Mouse (Mus musculus) heart, embryonic 15.5 days (tissue): Measurements from ENCODE around the gene Pycr1. TPM values are rescaled to one million over a fixed set of nuclear protein-coding genes. Genes with fewer than 3 reads are reported as not detected.
"Not testable (repeated sequence)": the region's sequence is repeated elsewhere in the genome, so short reads cannot be mapped to it uniquely, and the experiment has no call there.

Experiments
- ATAC-seq: fragments of 200-750 bp; cut with Nextera tagmentation; replicated peaks from 2 replicates; pipeline ENCODE4 v1.8.0; 2017; ENCODE audit warnings: low read depth, moderate TSS enrichment; ENCODE audit not compliant: insufficient number of reproducible peaks, insufficient read depth, low FRiP score
- H3K27ac ChIP-seq: fragments of 300-500 bp; sonication (generic); 2 replicates; pipeline ENCODE4 v1.5.1; 2015; ENCODE audit warnings: mild to moderate bottlenecking, inconsistent platforms
- H3K27me3 ChIP-seq: fragments of 300-500 bp; sonication (generic); 2 replicates; pipeline ENCODE4 v1.6.1; 2015; ENCODE audit warnings: inconsistent platforms
- H3K36me3 ChIP-seq: fragments of 300-500 bp; sonication (generic); 2 replicates; pipeline ENCODE4 v1.6.1; 2015; ENCODE audit warnings: mild to moderate bottlenecking, inconsistent platforms
- H3K4me1 ChIP-seq: fragments of 300-500 bp; sonication (generic); replicated peaks from 2 replicates; pipeline ENCODE4 v1.6.1; 2015; ENCODE audit warnings: inconsistent platforms
- H3K4me2 ChIP-seq: fragments of 300-500 bp; sonication (generic); 2 replicates; pipeline ENCODE4 v1.6.1; 2015; ENCODE audit warnings: inconsistent platforms, mild to moderate bottlenecking, moderate library complexity
- H3K4me3 ChIP-seq: fragments of 300-500 bp; sonication (generic); 2 replicates; pipeline ENCODE4 v1.5.1; 2015; ENCODE audit warnings: mild to moderate bottlenecking, inconsistent platforms
- H3K9ac ChIP-seq: fragments of 300-500 bp; sonication (generic); 2 replicates; pipeline ENCODE4 v1.6.1; 2015; ENCODE audit warnings: mild to moderate bottlenecking, inconsistent platforms
- H3K9me3 ChIP-seq: fragments of 300-500 bp; sonication (generic); replicated peaks from 2 replicates; pipeline ENCODE4 v1.6.1; 2016; ENCODE audit warnings: inconsistent platforms
- WGBS: fragments of 180-500 bp; shearing (Covaris S2); methylation state at CpG from one replicate; pipeline ENCODE4 v1.1.7; 2015; ENCODE audit warnings: mixed read lengths; 5-methylcytosine and 5-hydroxymethylcytosine counted together
- polyA plus RNA-seq: library from polyadenylated mRNA; unstranded; fragments of >200 nt; fragmentation: Nextera tagmentation; extraction: Ambion mirVana; gene quantifications from 2 replicates; pipeline ENCODE4 v1.2.1, GENCODE M21; 2015

Pycr1 gene
- 17.1 and 23.5 TPM in 2 replicates for polyA plus RNA-seq

- H3K4me3 ChIP-seq, result peak within 1 kb of the TSS; percentile 60
- 0% methylated on average over 15 of the region's 15 CpGs for WGBS
- ATAC-seq, result peak; percentile 97
- H3K4me1 ChIP-seq, result peaks cover 32% of the 10 kb centered on the region
- H3K36me3 ChIP-seq, result no peaks in the 10 kb centered on the region
- peak within 1 kb of the TSS; percentile 70 for H3K9ac ChIP-seq
- no peaks in the 10 kb centered on the region for H3K9me3 ChIP-seq
- peak within 1 kb of the TSS; percentile 38 for H3K27ac ChIP-seq
- no peaks in the 10 kb centered on the region; the same call in 1 of the 2 replicates for H3K27me3 ChIP-seq
- peak within 1 kb of the TSS; percentile 93 for H3K4me2 ChIP-seq
These were observed at the start of gene Pycr1 for GRCm38 (mm10) chr11:120643601-120643987. Pycr1 (minus strand) TSS chr11:120643769.

DNA sequence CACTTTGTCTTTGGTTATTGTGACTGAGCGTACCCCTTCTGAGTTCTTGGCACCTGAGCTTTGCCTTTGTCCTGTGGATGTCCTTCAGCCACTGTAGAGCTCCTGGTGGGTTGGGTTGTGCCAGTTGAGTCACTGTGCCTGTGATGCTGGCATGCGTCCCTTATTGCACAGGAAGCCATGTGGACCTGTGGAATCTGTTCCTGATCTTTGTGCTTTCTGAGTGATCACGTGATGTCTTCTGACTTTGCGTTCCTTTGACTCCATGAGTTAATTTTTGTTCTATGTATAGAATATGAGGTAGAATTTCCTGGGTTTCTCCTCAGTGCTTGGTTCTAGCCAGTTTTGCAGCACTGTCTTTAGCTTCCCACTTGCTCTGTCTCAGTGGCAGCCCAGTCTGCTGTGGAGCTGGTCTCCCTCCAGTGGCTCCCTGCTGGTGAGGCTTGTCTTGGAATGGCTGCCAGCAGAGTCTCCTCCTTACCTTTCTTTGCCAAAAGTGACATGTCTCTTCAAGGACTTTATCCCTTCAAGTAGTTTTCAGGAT, 49.0 kb upstream of the Pycr1 start:
- Histone ChIP-seq H3K9ac (no peak overlapping the region), H3K4me1 (peaks cover 36% of the 10 kb centered on the region), H3K4me3 (no peak overlapping the region), H3K36me3 (peaks cover 8% of the 10 kb centered on the region), H3K9me3 (no peaks in the 10 kb centered on the region), H3K27me3 (no peaks in the 10 kb centered on the region), H3K4me2 (no peak overlapping the region), H3K27ac (peak overlapping the region; percentile 55)
- 76% methylated on average over 4 of the region's 4 CpGs for WGBS
- no peak for ATAC-seq

GRCm38 (mm10) chr11:120689365-120689764, 45.8 kb upstream of the Pycr1 start:
- Histone ChIP-seq H3K4me1 (peaks cover 12% of the 10 kb centered on the region), H3K27me3 (no peaks in the 10 kb centered on the region), H3K36me3 (peaks cover 11% of the 10 kb centered on the region), H3K4me3 (no peak overlapping the region), H3K9ac (no peak overlapping the region), H3K9me3 (no peaks in the 10 kb centered on the region), H3K4me2 (no peak overlapping the region), H3K27ac (no peak overlapping the region)
- 78% methylated on average over 3 of the region's 3 CpGs for WGBS
- ATAC-seq, result no peak

GRCm38 (mm10) chr11:120686650-120687272, 43.2 kb upstream of the Pycr1 start:
- no peak overlapping the region for H3K27ac ChIP-seq
- no peak overlapping the region for H3K4me3 ChIP-seq
- WGBS, result 84% methylated on average over 20 of the region's 20 CpGs
- no peak overlapping the region for H3K9ac ChIP-seq
- H3K9me3 ChIP-seq, result no peaks in the 10 kb centered on the region
- peaks cover 16% of the 10 kb centered on the region for H3K36me3 ChIP-seq
- H3K4me2 ChIP-seq, result no peak overlapping the region
- no peak for ATAC-seq
- H3K27me3 ChIP-seq, result no peaks in the 10 kb centered on the region
- H3K4me1 ChIP-seq, result no peaks in the 10 kb centered on the region

- H3K9me3 ChIP-seq, result no peaks in the 10 kb centered on the region
- H3K27me3 ChIP-seq, result no peaks in the 10 kb centered on the region
- ATAC-seq, result 0 out of 2 replicates have a peak, but pooled peaks have one; percentile 30
- H3K36me3 ChIP-seq, result peaks cover 33% of the 10 kb centered on the region
- 73% methylated on average over 2 of the region's 2 CpGs for WGBS
- no peak overlapping the region for H3K9ac ChIP-seq
- no peak overlapping the region for H3K4me2 ChIP-seq
- H3K4me1 ChIP-seq, result no peaks in the 10 kb centered on the region
- H3K27ac ChIP-seq, result no peak overlapping the region
- no peak overlapping the region for H3K4me3 ChIP-seq
These were observed 41.1 kb upstream of the Pycr1 start for GRCm38 (mm10) chr11:120684660-120685059.

- no peaks in the 10 kb centered on the region for H3K9me3 ChIP-seq
- H3K27me3 ChIP-seq, result no peaks in the 10 kb centered on the region
- no peak overlapping the region for H3K9ac ChIP-seq
- no peak overlapping the region for H3K4me2 ChIP-seq
- no peak for ATAC-seq
- 85% methylated on average over 2 of the region's 2 CpGs for WGBS
- H3K4me1 ChIP-seq, result no peaks in the 10 kb centered on the region
- H3K4me3 ChIP-seq, result no peak overlapping the region
- peaks cover 30% of the 10 kb centered on the region for H3K36me3 ChIP-seq
- no peak overlapping the region for H3K27ac ChIP-seq
These were observed 40.5 kb upstream of the Pycr1 start for GRCm38 (mm10) chr11:120684086-120684485.

DNA sequence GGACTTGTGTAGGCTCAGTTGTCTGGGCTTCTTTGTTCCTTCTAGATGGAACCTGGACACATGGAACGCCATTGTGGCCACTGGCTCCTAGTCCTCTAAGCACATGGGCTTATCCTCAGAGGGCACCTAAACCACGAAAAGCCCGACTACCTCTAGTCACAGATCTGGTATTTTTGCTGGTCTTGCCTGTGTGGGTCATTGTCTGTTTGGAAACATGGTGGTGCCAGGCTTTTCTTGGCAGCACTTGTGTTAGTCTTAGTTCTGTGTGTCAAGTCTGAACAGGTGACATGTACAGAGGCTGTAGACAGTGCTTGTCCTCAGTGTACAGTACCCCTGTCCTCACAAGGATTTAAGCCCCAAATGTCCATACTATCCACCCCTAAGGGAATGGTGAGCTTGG, 40.0 kb upstream of the Pycr1 start:
- H3K4me2 ChIP-seq, result no peak overlapping the region
- H3K9me3 ChIP-seq, result no peaks in the 10 kb centered on the region
- 86% methylated on average over 3 of the region's 3 CpGs for WGBS
- no peak for ATAC-seq
- H3K4me3 ChIP-seq, result no peak overlapping the region
- H3K36me3 ChIP-seq, result peaks cover 29% of the 10 kb centered on the region
- no peak overlapping the region for H3K27ac ChIP-seq
- H3K4me1 ChIP-seq, result no peaks in the 10 kb centered on the region
- no peak overlapping the region for H3K9ac ChIP-seq
- no peaks in the 10 kb centered on the region for H3K27me3 ChIP-seq

- H3K4me2 ChIP-seq, result no peak overlapping the region
- H3K9ac ChIP-seq, result no peak overlapping the region
- peaks cover 35% of the 10 kb centered on the region for H3K36me3 ChIP-seq
- H3K4me3 ChIP-seq, result no peak overlapping the region
- H3K4me1 ChIP-seq, result no peaks in the 10 kb centered on the region
- no peaks in the 10 kb centered on the region for H3K27me3 ChIP-seq
- H3K27ac ChIP-seq, result no peak overlapping the region
- WGBS, result 91% methylated on average over 5 of the region's 5 CpGs
- no peak for ATAC-seq
- H3K9me3 ChIP-seq, result no peaks in the 10 kb centered on the region
These were observed 39.1 kb upstream of the Pycr1 start for GRCm38 (mm10) chr11:120682683-120683082.

DNA sequence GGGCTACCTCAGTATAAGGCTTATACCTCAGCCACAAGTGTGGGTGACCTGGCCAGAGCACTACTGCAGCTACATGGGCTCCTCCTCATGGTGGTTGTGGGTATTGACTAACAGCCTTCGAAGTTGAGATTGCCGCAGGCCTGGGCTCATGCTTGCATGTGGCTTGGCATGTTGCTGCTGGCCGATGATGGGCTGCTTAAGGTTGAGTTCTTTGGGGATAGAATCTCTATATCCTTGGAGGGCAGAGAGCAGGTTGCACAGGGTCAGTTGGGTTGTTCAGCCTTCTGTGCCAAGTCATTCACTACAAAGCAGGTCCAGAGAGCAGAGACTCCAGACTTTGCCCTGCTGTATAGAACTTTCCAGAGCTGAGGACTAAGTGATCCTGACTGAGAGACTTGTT, 36.3 kb upstream of the Pycr1 start:
- ATAC-seq, result no peak
- Histone ChIP-seq H3K4me3 (no peak overlapping the region), H3K27me3 (no peaks in the 10 kb centered on the region), H3K4me1 (0 out of 2 replicates have a peak, but pooled peaks cover 3% of the 10 kb centered on the region), H3K9ac (no peak overlapping the region), H3K27ac (no peak overlapping the region), H3K4me2 (no peak overlapping the region), H3K9me3 (no peaks in the 10 kb centered on the region), H3K36me3 (peaks cover 37% of the 10 kb centered on the region)
- WGBS, result 72% methylated on average over 3 of the region's 3 CpGs

GRCm38 (mm10) chr11:120676951-120677350, 33.4 kb upstream of the Pycr1 start:
- Histone ChIP-seq H3K9ac (no peak overlapping the region; the same call in 1 of the 2 replicates), H3K27ac (no peak overlapping the region), H3K4me1 (peaks cover 12% of the 10 kb centered on the region), H3K9me3 (no peaks in the 10 kb centered on the region), H3K4me3 (no peak overlapping the region), H3K27me3 (no peaks in the 10 kb centered on the region), H3K4me2 (no peak overlapping the region), H3K36me3 (peaks cover 32% of the 10 kb centered on the region)
- ATAC-seq, result no peak
- 84% methylated on average over 4 of the region's 4 CpGs for WGBS

- H3K36me3 ChIP-seq, result peaks cover 26% of the 10 kb centered on the region
- not testable (repeated sequence) for H3K4me2 ChIP-seq, ATAC-seq
These were observed 32.3 kb upstream of the Pycr1 start for GRCm38 (mm10) chr11:120675875-120676274.

More at GRCm38 (mm10) chr11:120675875-120676274, 32.3 kb upstream of the Pycr1 start:
- H3K4me1 ChIP-seq, result peaks cover 12% of the 10 kb centered on the region
- H3K9me3 ChIP-seq, H3K27me3 ChIP-seq, H3K9ac ChIP-seq, H3K4me3 ChIP-seq, H3K27ac ChIP-seq: not testable (repeated sequence)
- 82% methylated on average over 4 of the region's 5 CpGs for WGBS
